Mouse (Mus musculus) kidney, postnatal 0 days (tissue): ENCODE results near the gene Map3k14. TPM values are rescaled to one million over a fixed set of nuclear protein-coding genes. Genes with fewer than 3 reads are reported as not detected.
A peak's percentile ranks its signal among the peaks of the same experiment; 100 is the strongest.

ENCODE experiments used
- ATAC-seq: fragments of 200-750 bp; cut with Nextera tagmentation; replicated peaks from 2 replicates; pipeline ENCODE4 v1.8.0; 2017; ENCODE audit warnings: low read depth, moderate number of reproducible peaks, moderate TSS enrichment, moderate library complexity; ENCODE audit not compliant: low FRiP score
- DNase-seq: peaks from one replicate; pipeline ENCODE4 v3.0.0-alpha.2; 2016; ENCODE audit warnings: low spot score
- H3K27ac ChIP-seq: fragments of 300-500 bp; sonication (generic); 2 replicates; pipeline ENCODE4 v1.5.1; 2014; ENCODE audit warnings: mild to moderate bottlenecking
- H3K27me3 ChIP-seq: fragments of 300-500 bp; sonication (generic); 2 replicates; pipeline ENCODE4 v1.6.1; 2014; ENCODE audit warnings: low read length, mixed read lengths; ENCODE audit not compliant: insufficient read depth
- H3K36me3 ChIP-seq: fragments of 300-500 bp; sonication (generic); 2 replicates; pipeline ENCODE4 v1.6.1; 2014; ENCODE audit warnings: low read length, mixed read lengths; ENCODE audit not compliant: insufficient read depth
- H3K4me1 ChIP-seq: fragments of 300-500 bp; sonication (generic); replicated peaks from 2 replicates; pipeline ENCODE4 v1.6.1; 2014; ENCODE audit warnings: antibody characterized with exemption, low read length, mixed read lengths; ENCODE audit not compliant: insufficient read depth
- H3K4me2 ChIP-seq: fragments of 300-500 bp; sonication (generic); 2 replicates; pipeline ENCODE4 v1.6.1; 2014; ENCODE audit warnings: mild to moderate bottlenecking, low read length, moderate library complexity, mixed read lengths
- H3K4me3 ChIP-seq: fragments of 300-500 bp; sonication (generic); replicated peaks from 2 replicates; pipeline ENCODE4 v1.5.1; 2014; ENCODE audit warnings: low read depth, low read length
- H3K9ac ChIP-seq: fragments of 300-500 bp; sonication (generic); 2 replicates; pipeline ENCODE4 v1.6.1; 2014; ENCODE audit warnings: low read depth, low read length
- H3K9me3 ChIP-seq: fragments of 300-500 bp; sonication (generic); replicated peaks from 2 replicates; pipeline ENCODE4 v1.6.1; 2016; ENCODE audit warnings: low read length, inconsistent platforms, mixed read lengths
- CTCF ChIP-seq: IDR thresholded peaks from 2 replicates; pipeline ENCODE4 v1.5.1; 2016; ENCODE audit warnings: antibody characterized with exemption, low read depth, mild to moderate bottlenecking, moderate library complexity
- WGBS: fragments of 180-500 bp; shearing (Covaris S2); extraction: QIAGEN DNeasy Blood & Tissue Kit; methylation state at CpG from one replicate; pipeline ENCODE4 v1.1.7; 2014; 5-methylcytosine and 5-hydroxymethylcytosine counted together
- polyA plus RNA-seq: library from polyadenylated mRNA; unstranded; fragments of >200 nt; fragmentation: Nextera tagmentation; extraction: Ambion mirVana; gene quantifications from 2 replicates; pipeline ENCODE4 v1.2.1, GENCODE M21; 2015

Gene Map3k14
- polyA plus RNA-seq, 1 experiment from 2014 or later, result 3.2 TPM

DNA sequence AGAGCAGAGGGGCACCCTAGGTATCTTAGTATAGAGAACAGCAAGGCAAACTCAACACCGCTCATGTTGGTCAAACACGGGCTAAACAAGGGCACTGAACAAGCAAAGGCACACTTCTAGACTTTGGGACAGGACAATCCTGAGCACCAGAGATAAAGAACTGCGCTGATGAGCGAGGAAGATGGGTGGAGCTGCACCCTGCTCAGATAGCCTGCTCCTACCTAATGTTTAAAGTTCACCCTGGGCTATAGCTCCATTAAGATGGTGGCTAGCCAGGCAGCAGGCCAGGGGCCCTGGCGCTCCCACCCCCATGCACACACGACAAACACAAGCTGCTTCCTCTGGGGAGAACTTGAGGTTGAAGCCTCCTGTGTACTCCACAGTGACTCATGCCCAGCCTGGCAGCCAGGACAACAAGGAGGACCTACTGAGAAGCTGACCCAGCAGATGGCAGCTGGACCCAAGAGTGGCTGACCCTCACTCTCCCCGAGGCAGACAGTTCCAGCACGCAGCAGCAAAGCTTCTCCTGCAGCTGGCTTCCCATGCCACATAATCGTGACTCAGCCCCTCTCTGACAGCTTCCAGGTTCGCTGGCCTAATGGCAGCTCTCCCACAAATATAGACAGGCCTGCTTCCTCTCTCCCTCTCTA is 21.1 kb downstream of the Map3k14 start:
- Histone ChIP-seq H3K9ac (no peak overlapping the region), H3K36me3 (0 out of 2 replicates have a peak, but pooled peaks cover 5% of the 10 kb centered on the region), H3K4me1 (peaks cover 21% of the 10 kb centered on the region), H3K27ac (peak overlapping the region; percentile 34; the same call in 1 of the 2 replicates), H3K4me2 (no peak overlapping the region), H3K4me3 (no peak overlapping the region), H3K27me3 (no peaks in the 10 kb centered on the region), H3K9me3 (no peaks in the 10 kb centered on the region)
- ATAC-seq, result 0 out of 2 replicates have a peak, but pooled peaks have one; percentile 9
- WGBS, result 65% methylated on average over 10 of the region's 10 CpGs
- no peak for TF ChIP-seq CTCF
- DNase-seq, result no peak

DNA sequence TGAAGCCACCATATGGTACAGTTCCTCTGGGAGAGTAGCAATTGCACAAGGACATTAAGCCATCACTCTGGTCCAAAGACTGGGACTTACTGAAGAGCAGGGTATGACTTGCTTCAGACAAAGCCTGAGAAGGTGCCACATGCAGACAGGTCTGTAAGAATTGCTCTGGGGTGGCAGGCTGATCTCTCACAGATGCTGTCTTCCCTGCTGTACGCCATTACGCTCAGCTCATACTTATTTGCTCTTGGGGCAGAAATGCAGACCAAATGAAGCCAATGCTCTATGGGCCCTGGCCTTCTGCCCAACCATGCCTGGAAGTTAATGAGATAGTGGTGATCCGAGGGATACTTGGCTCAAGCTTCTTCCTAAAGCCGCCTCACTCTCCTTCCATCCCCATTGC is 22.4 kb downstream of the Map3k14 start:
- 85% methylated on average over 4 of the region's 4 CpGs for WGBS
- H3K9me3 ChIP-seq, result no peaks in the 10 kb centered on the region
- H3K4me2 ChIP-seq, result no peak overlapping the region
- H3K4me1 ChIP-seq, result peaks cover 21% of the 10 kb centered on the region
- no peak overlapping the region for H3K27ac ChIP-seq
- ATAC-seq (no peak), DNase-seq (no peak)
- 0 out of 2 replicates have a peak, but pooled peaks cover 15% of the 10 kb centered on the region for H3K36me3 ChIP-seq
- no peaks in the 10 kb centered on the region for H3K27me3 ChIP-seq
- no peak overlapping the region for H3K4me3 ChIP-seq
- H3K9ac ChIP-seq, result no peak overlapping the region
- TF ChIP-seq CTCF, result no peak

DNA sequence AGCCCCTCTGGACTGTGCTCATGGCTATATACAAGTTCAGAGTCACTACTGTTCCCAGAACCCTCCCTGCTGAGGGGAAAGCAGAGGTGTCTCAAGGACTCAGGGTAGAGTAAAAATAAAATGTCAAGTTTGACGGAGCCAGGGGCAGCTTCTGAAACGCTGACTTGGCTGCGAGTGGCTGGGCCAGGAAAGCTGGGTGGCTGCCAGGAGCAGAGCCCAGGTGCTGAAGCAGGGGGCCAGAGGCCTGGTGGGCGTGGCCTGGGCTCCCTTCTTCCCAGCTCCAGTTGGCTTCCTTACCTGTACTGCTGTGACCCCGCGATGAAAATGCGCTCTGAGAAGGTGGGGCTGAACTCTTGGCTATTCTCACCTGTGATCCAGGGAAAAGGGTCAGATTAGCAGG is 26.5 kb downstream of the Map3k14 start:
- no peaks in the 10 kb centered on the region for H3K27me3 ChIP-seq
- no peaks in the 10 kb centered on the region for H3K9me3 ChIP-seq
- peaks cover 39% of the 10 kb centered on the region for H3K36me3 ChIP-seq
- WGBS, result 34% methylated on average over 7 of the region's 7 CpGs
- H3K9ac ChIP-seq, result no peak overlapping the region
- H3K4me2 ChIP-seq, result no peak overlapping the region
- no peak overlapping the region for H3K4me3 ChIP-seq
- no peak for TF ChIP-seq CTCF
- H3K27ac ChIP-seq, result no peak overlapping the region
- no peaks in the 10 kb centered on the region for H3K4me1 ChIP-seq
- ATAC-seq (no peak), DNase-seq (peak; percentile 25)

DNA sequence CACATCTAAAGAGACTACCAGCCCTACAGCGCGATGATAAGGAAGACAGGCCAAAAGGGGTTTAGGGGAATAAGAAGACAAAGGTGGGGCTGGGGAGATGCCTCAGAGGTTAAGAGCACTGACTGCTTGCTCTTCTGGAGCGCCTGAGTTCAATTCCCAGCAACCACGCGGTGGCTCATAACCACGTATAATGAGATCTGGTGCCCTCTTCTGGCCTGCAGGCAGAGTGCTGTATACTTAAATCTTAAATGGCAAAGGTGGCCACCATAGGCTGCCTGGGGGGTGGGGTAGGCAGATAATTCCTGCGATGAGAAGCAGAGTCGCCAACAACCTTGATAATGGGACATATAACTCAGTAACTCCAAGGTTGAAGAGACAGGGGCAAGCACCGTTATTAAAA is 29.5 kb downstream of the Map3k14 start:
- Histone ChIP-seq H3K4me2 (no peak overlapping the region), H3K9me3 (no peaks in the 10 kb centered on the region), H3K9ac (no peak overlapping the region), H3K4me3 (no peak overlapping the region), H3K27me3 (no peaks in the 10 kb centered on the region), H3K36me3 (peaks cover 38% of the 10 kb centered on the region), H3K27ac (no peak overlapping the region), H3K4me1 (no peaks in the 10 kb centered on the region)
- DNase-seq, result no peak
- WGBS, result 88% methylated on average over 9 of the region's 9 CpGs
- ATAC-seq, result no peak
- TF ChIP-seq CTCF, result peak; percentile 39

DNA sequence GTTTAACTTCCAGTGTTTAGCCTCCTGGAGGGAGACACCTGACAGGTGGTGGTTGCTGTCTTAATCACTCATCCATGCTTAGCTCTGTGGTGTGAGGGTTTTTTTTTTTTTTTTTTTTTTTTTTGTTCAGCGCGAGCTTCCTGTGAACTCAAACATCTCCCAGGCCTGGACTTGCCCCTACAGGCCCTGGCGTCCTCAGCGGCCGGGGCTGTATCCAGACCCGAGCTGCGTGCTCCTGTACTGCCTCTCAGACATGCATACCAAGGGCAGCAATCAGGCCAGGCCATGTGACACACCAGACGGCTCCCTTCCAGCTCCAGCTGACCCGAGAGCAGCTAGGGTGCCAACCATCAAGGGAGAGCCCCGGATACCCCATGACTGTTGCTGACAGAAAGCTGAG is 30.4 kb downstream of the Map3k14 start:
- no peaks in the 10 kb centered on the region for H3K4me1 ChIP-seq
- peaks cover 38% of the 10 kb centered on the region for H3K36me3 ChIP-seq
- 66% methylated on average over 10 of the region's 10 CpGs for WGBS
- ATAC-seq (no peak), DNase-seq (no peak)
- H3K4me3 ChIP-seq, result no peak overlapping the region
- no peaks in the 10 kb centered on the region for H3K27me3 ChIP-seq
- H3K9ac ChIP-seq, result no peak overlapping the region
- no peak overlapping the region for H3K27ac ChIP-seq
- H3K9me3 ChIP-seq, result no peaks in the 10 kb centered on the region
- no peak for TF ChIP-seq CTCF
- no peak overlapping the region for H3K4me2 ChIP-seq

DNA sequence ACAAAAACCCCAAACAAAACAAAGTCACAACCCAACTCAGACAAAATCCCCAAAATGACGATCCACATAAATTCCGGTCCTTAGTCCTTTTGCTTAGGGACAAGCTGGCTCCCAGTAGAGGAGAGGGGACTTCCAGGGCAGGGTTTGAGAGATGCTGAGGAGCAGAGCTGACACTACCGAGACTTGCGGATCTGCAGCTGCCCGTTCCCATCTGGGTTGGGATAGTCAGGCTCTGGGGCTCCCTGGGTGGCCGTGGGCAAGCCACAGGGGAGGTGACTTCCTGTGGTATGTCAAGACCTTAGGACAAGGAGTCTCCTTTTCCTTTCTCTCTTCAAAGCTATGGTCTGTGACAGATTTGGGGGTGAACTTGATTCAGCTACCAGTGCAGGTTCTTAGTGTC is 30.8 kb downstream of the Map3k14 start:
- Histone ChIP-seq H3K9me3 (no peaks in the 10 kb centered on the region), H3K36me3 (peaks cover 38% of the 10 kb centered on the region), H3K4me2 (no peak overlapping the region), H3K4me1 (no peaks in the 10 kb centered on the region), H3K27ac (no peak overlapping the region; the same call in 1 of the 2 replicates), H3K9ac (no peak overlapping the region), H3K4me3 (no peak overlapping the region), H3K27me3 (no peaks in the 10 kb centered on the region)
- ATAC-seq (no peak), DNase-seq (no peak)
- no peak for TF ChIP-seq CTCF
- 72% methylated on average over 6 of the region's 6 CpGs for WGBS

DNA sequence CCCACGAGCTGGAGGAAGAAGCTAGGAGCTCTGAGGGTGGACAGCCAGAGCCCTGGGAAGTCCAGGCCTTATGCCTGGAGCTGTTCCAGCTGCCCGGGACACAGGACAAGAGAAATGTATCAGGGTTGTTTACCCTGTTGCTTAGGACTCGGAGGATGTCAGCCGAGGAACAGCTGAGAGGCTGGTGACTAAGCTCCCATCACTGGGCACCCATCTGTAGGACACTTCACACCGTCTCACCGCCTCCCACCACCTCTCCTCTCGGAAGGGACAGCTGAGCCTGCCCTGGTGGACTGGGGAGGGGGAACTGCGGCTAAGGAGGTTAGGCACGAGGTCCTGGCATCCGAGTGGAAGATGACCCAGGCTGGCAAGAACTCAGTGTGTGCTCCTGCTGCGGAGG is 31.6 kb downstream of the Map3k14 start:
- Histone ChIP-seq H3K9me3 (no peaks in the 10 kb centered on the region), H3K27ac (no peak overlapping the region), H3K4me1 (no peaks in the 10 kb centered on the region), H3K36me3 (peaks cover 38% of the 10 kb centered on the region), H3K4me3 (no peak overlapping the region), H3K4me2 (no peak overlapping the region), H3K27me3 (no peaks in the 10 kb centered on the region), H3K9ac (no peak overlapping the region)
- no peak for TF ChIP-seq CTCF
- ATAC-seq (no peak; the same call in 1 of the 2 replicates), DNase-seq (peak; percentile 54)
- 45% methylated on average over 11 of the region's 11 CpGs for WGBS
